In genomic region chr7:107526299-107526698, GRCm38 (mm10) we compare ENCODE assay signal across 7 mouse cellular contexts. TPM values are rescaled to one million over a fixed set of nuclear protein-coding genes. Genes with fewer than 3 reads are reported as not detected.
DNase-seq lines count a peak whose midpoint lies in the region; ATAC-seq and TF ChIP-seq lines count a peak whose summit lies in the region.

No protein-coding gene starts in this region.

- H3K27me3 ChIP-seq in forebrain, postnatal 0 days (ENCODE audit: insufficient read depth, low read length): no peaks in the 10 kb centered on the region; the same call in 1 of the 2 replicates

- H3K9ac ChIP-seq in forebrain, postnatal 0 days: no peak overlapping the region

- no peaks in the 10 kb centered on the region for H3K4me1 ChIP-seq in forebrain, postnatal 0 days (ENCODE audit: insufficient read depth)

- peak; percentile 67 for ATAC-seq in forebrain, postnatal 0 days

- TF ChIP-seq CTCF in forebrain, postnatal 0 days (IDR thresholded peaks at IDR 0.05; ENCODE audit: low read depth): peak; percentile 82

- peak; percentile 9 to 35 for DNase-seq in urinary bladder, postnatal 36 days (ENCODE audit: low spot score in 2 of 2)
- no peak for DNase-seq in urinary bladder, postnatal 4 days (ENCODE audit: low spot score in 2 of 2)
- peak; percentile 60 for DNase-seq in cerebellum, adult 11-12 months
- DNase-seq in forebrain, postnatal 0 days: peak; percentile 68
- DNase-seq in kidney, postnatal 4 days: peak; percentile 71 to 73
- DNase-seq in lung, adult 18-20 months: peak; percentile 12 to 25
- peak; percentile 73 for DNase-seq in retina, postnatal 1 day

- no peaks in the 10 kb centered on the region for H3K9me3 ChIP-seq in forebrain, postnatal 0 days (ENCODE audit: low read length)

- no peak overlapping the region for H3K4me2 ChIP-seq in forebrain, postnatal 0 days (ENCODE audit: low read depth)

- no peak overlapping the region for H3K27ac ChIP-seq in forebrain, postnatal 0 days (ENCODE audit: low read depth, low read length)

- no peaks in the 10 kb centered on the region for H3K36me3 ChIP-seq in forebrain, postnatal 0 days (ENCODE audit: insufficient read depth)

- WGBS in forebrain, postnatal 0 days: 4% methylated on average over 1 of the region's 1 CpGs

- no peak overlapping the region for H3K4me3 ChIP-seq in forebrain, postnatal 0 days (ENCODE audit: low read depth, low read length)

RNA-seq across cellular contexts. Expression of gene Olfml1, which starts 40.9 kb away (rescaled TPM):
- total RNA-seq in forebrain, postnatal 0 days (2014; rRNA removed): 2.0 and 3.1 TPM in 2 replicates
- polyA plus RNA-seq in forebrain, postnatal 0 days (2015; fragmentation: Nextera tagmentation; extraction: Ambion mirVana): 5.6 and 6.3 TPM in 2 replicates

Comparison
In these comparisons a context has a peak if more than half of its experiments do, and no peak if none do; other contexts are left out.
1. DNase-seq: peak in urinary bladder, postnatal 36 days (2 of 2), cerebellum, adult 11-12 months (single experiment), forebrain, postnatal 0 days (single experiment), kidney, postnatal 4 days (2 of 2), lung, adult 18-20 months (2 of 2) and retina, postnatal 1 day (single experiment); none in urinary bladder, postnatal 4 days (0 of 2).